Mouse (Mus musculus) CD4-positive, CD25-positive, alpha-beta regulatory T cell, adult 2 months (primary cell): Measurements from ENCODE around the gene Snx33.

Experiments
- DNase-seq: peaks from one replicate; pipeline ENCODE4 v3.0.0-alpha.2; 2012; ENCODE audit warnings: low read depth, low spot score

The Snx33 gene

GRCm38 (mm10) chr9:56890522-56891250, 37.5 kb downstream of the Snx33 start:
- DNase-seq: no peak

DNA sequence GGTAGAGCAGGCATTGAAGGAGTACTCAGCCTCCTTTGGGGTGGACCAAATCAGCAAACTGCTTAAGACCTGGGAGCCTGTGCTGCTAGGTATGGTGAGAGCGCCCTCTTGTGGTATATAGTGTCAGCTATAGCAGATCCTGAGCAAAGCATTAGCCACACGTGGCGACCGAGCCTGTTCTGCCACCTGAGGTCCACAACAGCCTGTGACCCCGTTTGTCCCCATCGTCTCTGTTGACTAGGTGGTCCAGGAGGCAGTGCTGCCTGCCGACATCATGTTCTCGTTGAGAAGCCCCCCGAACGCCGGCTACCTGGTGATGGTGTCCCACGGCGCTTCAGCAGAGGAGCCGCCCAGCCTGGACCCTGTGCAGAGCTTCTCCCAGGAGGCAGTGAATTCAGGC, 38.4 kb downstream of the Snx33 start:
- peak; percentile 88 for DNase-seq

DNA sequence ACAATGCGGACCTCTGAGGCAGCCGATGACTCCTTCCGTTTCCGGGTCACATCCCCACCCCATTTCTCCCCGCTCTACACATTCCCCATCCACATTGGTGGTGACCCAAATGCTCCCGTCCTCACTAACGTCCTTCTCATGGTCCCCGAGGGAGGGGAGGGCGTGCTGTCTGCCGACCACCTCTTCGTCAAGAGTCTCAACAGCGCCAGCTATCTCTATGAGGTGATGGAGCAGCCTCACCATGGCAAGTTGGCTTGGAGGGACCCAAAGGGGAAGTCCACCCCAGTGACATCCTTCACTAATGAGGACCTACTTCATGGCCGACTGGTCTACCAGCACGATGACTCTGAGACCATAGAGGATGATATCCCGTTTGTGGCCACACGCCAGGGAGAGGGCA, 40.6 kb downstream of the Snx33 start:
- DNase-seq: no peak

DNA sequence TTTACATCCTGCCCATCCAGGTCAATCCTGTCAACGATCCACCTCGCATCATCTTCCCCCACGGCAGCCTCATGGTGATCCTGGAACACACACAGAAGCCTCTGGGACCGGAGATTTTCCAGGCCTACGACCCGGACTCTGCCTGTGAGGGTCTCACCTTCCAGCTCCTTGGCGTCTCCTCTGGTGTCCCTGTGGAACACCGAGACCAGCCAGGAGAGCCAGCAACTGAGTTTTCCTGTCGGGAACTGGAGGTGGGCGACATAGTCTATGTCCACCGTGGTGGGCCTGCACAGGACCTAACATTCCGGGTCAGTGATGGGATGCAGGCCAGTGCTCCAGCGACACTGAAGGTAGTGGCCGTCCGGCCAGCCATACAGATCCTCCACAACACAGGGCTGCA, 41.6 kb downstream of the Snx33 start:
- no peak for DNase-seq

DNA sequence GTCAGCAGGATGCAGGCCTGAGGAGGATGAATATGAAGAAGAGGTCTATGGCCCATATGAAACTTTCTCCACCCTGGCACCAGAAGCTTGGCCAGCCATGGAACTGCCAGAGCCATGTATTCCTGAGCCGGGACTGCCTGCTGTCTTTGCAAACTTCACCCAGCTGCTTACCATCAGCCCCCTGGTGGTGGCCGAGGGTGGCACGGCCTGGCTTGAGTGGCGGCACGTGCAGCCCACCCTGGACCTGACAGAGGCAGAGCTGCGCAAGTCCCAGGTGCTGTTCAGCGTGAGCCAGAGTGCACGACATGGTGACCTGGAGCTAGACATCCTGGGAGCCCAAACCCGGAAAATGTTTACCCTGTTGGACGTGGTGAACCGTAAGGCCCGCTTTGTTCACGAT, 42.1 kb downstream of the Snx33 start:
- DNase-seq: peak; percentile 29

DNA sequence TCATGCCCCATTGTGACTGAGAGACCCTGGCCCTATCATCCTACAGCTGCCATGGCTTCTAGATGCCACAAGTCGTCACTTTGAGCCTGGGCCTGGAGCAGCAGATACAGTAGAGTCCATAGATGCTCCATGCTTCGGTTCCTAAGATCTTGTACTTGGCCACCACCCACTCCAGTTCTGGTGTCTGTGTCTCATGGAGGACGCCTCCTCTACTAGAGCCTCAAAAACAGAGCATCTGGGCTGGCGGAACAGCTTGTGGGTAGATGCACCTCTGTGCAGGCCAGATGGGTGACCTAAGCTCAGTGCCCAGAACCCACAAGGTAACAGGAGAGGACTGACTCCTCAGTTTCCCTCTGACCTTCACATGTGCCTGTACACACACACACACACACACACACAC, 43.8 kb downstream of the Snx33 start:
- no peak for DNase-seq

DNA sequence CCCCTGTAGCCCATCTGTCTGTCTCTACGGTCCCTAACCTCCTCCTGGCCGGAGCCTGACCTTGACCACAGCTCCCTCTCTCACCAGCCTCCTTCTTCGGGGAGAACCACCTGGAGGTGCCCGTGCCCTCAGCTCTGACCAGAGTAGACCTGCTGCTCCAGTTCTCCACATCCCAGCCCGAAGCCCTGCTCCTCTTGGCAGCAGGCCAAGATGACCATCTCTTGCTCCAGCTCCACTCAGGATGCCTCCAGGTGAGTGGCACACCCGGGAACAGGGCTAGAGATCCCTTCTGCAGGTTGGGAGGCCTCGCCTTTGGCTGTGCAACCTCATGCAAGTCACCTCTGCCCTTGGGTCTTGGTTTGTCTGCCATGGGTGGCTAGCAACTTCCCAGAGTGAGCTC, 44.7 kb downstream of the Snx33 start:
- no peak for DNase-seq

GRCm38 (mm10) chr9:56882818-56883217, 45.4 kb downstream of the Snx33 start:
- DNase-seq: no peak

- no peak for DNase-seq
These were observed 45.9 kb downstream of the Snx33 start for GRCm38 (mm10) chr9:56882283-56882682.

DNA sequence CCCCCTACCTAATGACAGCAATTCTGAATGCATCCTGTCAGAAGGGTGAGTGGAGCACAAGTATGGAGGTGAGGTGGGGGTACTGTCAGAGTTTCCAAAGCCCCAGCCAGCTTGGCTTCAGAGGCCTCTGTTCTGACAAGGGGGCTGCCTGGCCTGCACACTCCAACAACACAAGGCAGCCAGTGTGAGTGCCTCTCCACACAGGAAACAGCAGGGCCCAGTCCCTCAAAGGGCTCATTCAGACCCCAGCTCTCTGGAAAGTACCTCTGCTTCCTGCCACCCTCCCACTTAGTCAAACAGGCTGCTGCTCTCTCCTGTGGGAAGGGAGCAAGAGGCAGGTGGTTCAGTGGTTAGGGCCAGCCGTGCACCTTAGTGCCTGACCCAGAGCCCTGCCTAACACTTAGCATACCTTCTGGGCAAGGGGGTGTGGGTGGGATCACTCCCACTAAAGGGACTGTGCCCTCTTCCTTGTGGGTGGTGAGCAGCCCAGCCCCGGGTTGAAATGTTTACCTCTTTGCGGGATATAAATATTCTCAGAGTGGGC, 46.6 kb downstream of the Snx33 start:
- DNase-seq: no peak

DNA sequence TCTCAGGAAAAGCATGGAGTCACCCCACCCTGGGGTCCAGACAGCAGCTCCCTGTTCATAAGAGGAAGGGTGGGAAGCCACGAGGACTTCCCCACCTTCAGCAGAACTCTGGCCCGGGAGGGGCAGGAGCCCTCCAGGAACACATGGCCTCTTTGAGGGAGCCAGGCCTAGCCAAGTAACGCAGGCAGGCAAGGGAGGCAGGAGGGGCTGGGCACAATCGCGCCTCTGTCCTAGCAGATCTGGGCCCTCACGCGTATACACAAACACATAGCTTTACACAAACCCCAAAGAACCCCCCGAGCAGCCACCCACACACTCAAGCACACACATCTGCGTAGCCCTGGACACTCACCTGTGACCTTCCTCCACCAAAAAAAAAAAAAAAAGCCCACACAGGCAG, 47.4 kb downstream of the Snx33 start:
- no peak for DNase-seq

GRCm38 (mm10) chr9:56877284-56877683, 50.9 kb downstream of the Snx33 start:
- no peak for DNase-seq

- no peak for DNase-seq
These were observed 51.4 kb downstream of the Snx33 start for GRCm38 (mm10) chr9:56876784-56877183.

GRCm38 (mm10) chr9:56873097-56873496, 55.1 kb downstream of the Snx33 start:
- DNase-seq: no peak

- no peak for DNase-seq
These were observed 55.9 kb downstream of the Snx33 start for GRCm38 (mm10) chr9:56872105-56872903.

- no peak for DNase-seq
These were observed 57.0 kb downstream of the Snx33 start for GRCm38 (mm10) chr9:56871191-56871590.

DNA sequence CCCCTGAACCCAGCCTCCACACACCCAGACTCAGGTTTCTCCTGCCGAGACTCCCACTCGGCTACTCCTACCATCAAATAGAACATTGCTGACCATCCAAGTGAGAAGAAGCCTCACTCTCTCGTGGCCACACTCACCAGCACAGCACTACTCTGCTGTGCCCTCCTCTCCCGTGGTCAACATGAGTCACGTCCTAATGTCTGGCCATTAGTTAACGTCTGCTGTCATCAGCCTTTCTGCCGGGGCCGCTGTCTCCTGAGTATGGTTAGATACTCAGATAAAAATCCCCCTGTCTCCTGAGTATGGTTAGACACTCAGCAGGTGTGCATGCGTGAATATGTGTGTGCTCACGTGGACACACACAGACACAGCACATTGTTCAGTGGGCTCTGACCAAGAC, 57.4 kb downstream of the Snx33 start:
- DNase-seq: no peak

DNA sequence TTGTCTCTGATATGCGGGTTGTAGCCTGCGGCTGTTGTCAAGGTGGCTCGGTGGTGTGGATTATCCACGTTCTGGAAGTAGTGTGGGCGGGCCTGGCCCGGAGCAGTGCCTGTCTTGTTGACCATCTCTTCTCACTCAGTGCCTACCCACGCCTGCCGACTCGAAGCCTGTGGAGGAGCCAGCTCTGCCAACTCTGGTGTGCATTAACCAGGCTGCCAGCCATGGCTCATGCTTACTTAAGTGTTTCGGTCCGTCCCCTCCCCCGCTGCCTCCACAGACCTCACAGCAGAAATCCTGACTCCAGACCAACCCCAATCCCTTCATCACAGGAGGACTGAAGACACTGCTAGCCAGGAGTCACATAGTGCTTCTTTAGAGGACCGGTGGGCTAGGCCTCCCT, 58.6 kb downstream of the Snx33 start:
- DNase-seq: no peak

DNA sequence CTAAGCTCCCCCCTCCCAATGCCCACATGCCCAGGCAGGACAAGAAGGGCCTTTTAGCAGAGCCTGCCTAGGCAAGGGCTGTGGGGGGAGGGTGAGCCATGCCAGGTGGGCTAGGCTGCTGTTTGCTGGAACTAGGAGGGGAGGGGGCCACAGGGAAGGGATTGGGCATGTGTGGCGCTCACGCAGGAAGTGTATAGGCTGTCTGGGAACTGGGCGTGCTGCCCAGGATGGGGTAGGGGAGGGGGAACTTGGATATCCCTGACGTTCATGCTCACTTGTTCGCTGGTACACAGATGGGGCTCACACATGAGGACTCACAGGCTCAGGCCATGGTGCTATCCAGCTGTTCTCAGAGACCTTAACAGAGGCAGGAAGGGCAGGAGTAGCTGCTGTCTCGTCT, 59.9 kb downstream of the Snx33 start:
- DNase-seq: no peak
